Mouse (Mus musculus) B cell, adult 2 months (primary cell): ENCODE results near the gene Kif2c.

ENCODE experiments used
- DNase-seq, 2 experiments: peaks; one replicate each; pipeline ENCODE4 v3.0.0; 2022

Kif2c gene

GRCm38 (mm10) chr4:117134601-117134995, 47.8 kb downstream of the Kif2c start:
- no peak for DNase-seq

GRCm38 (mm10) chr4:117133817-117134600, 48.4 kb downstream of the Kif2c start, which contains the start of gene Plk3:
Gene Plk3, minus strand, starts transcription at chr4:117133963.
- DNase-seq = peak; percentile 98 to 99

GRCm38 (mm10) chr4:117133366-117133796, 49.1 kb downstream of the Kif2c start:
- no peak for DNase-seq

- no peak for DNase-seq
Observed at GRCm38 (mm10) chr4:117132794-117133143, 49.7 kb downstream of the Kif2c start.

- no peak for DNase-seq
Observed at GRCm38 (mm10) chr4:117131890-117132793, 50.3 kb downstream of the Kif2c start.

- DNase-seq = no peak
Observed at GRCm38 (mm10) chr4:117131198-117131597, 51.2 kb downstream of the Kif2c start.

GRCm38 (mm10) chr4:117130790-117131189, 51.6 kb downstream of the Kif2c start:
- no peak for DNase-seq

- no peak for DNase-seq
Observed at GRCm38 (mm10) chr4:117127991-117128686, 54.3 kb downstream of the Kif2c start.

- peak; percentile 31 to 32 for DNase-seq
Observed at GRCm38 (mm10) chr4:117126675-117127290, 55.7 kb downstream of the Kif2c start, which contains the start of gene Tctex1d4. Gene Tctex1d4, plus strand, starts transcription at chr4:117126794.

- peak; percentile 57 to 64 for DNase-seq
Observed at GRCm38 (mm10) chr4:117125910-117126674, 56.3 kb downstream of the Kif2c start.

GRCm38 (mm10) chr4:117125348-117125909, 57.0 kb downstream of the Kif2c start, which contains the start of gene Btbd19:
Gene Btbd19, minus strand, starts transcription at chr4:117125725.
- no peak for DNase-seq

GRCm38 (mm10) chr4:117124518-117125347, 57.7 kb downstream of the Kif2c start:
- peak; percentile 70 to 73 for DNase-seq

GRCm38 (mm10) chr4:117124218-117124517, 58.3 kb downstream of the Kif2c start:
- no peak for DNase-seq

GRCm38 (mm10) chr4:117123546-117124217, 58.8 kb downstream of the Kif2c start:
- DNase-seq = peak; percentile 9 to 22

- DNase-seq = no peak
Observed at GRCm38 (mm10) chr4:117122209-117122608, 60.2 kb downstream of the Kif2c start.

- peak; percentile 90 to 91 for DNase-seq
Observed at GRCm38 (mm10) chr4:117120445-117121414, 61.7 kb downstream of the Kif2c start.

GRCm38 (mm10) chr4:117120052-117120444, 62.4 kb downstream of the Kif2c start:
- DNase-seq = no peak

GRCm38 (mm10) chr4:117119636-117120035, 62.8 kb downstream of the Kif2c start:
- no peak for DNase-seq

GRCm38 (mm10) chr4:117117931-117118330, 64.5 kb downstream of the Kif2c start:
- no peak for DNase-seq
